Mouse (Mus musculus) neural tube, embryonic 15.5 days (tissue): Measurements from ENCODE around the gene Kcnc4. TPM values are rescaled to one million over a fixed set of nuclear protein-coding genes. Genes with fewer than 3 reads are reported as not detected.

Source experiments
- ATAC-seq: fragments of 200-750 bp; cut with Nextera tagmentation; 2 replicates; pipeline ENCODE4 v1.8.0; 2017; ENCODE audit warnings: mild to moderate bottlenecking, moderate TSS enrichment, moderate library complexity; ENCODE audit not compliant: low FRiP score
- H3K27ac ChIP-seq: fragments of 300-500 bp; sonication (generic); replicated peaks from 2 replicates; pipeline ENCODE4 v1.5.1; 2015; ENCODE audit warnings: mild to moderate bottlenecking, inconsistent platforms
- H3K27me3 ChIP-seq: fragments of 300-500 bp; sonication (generic); replicated peaks from 2 replicates; pipeline ENCODE4 v1.6.1; 2015; ENCODE audit warnings: inconsistent platforms
- H3K36me3 ChIP-seq: fragments of 300-500 bp; sonication (generic); 2 replicates; pipeline ENCODE4 v1.6.1; 2015; ENCODE audit warnings: inconsistent platforms
- H3K4me1 ChIP-seq: fragments of 300-500 bp; sonication (generic); 2 replicates; pipeline ENCODE4 v1.6.1; 2015; ENCODE audit warnings: inconsistent platforms
- H3K4me2 ChIP-seq: fragments of 300-500 bp; sonication (generic); 2 replicates; pipeline ENCODE4 v1.6.1; 2015; ENCODE audit warnings: inconsistent platforms, mild to moderate bottlenecking, moderate library complexity
- H3K4me3 ChIP-seq: fragments of 300-500 bp; sonication (generic); replicated peaks from 2 replicates; pipeline ENCODE4 v1.5.1; 2015; ENCODE audit warnings: mild to moderate bottlenecking, inconsistent platforms
- H3K9ac ChIP-seq: fragments of 300-500 bp; sonication (generic); replicated peaks from 2 replicates; pipeline ENCODE4 v1.6.1; 2015; ENCODE audit warnings: mild to moderate bottlenecking, inconsistent platforms
- H3K9me3 ChIP-seq: fragments of 300-500 bp; sonication (generic); replicated peaks from 2 replicates; pipeline ENCODE4 v1.6.1; 2016; ENCODE audit warnings: inconsistent platforms
- WGBS: fragments of 180-500 bp; shearing (Covaris S2); methylation state at CpG from one replicate; pipeline ENCODE4 v1.1.7; 2015; ENCODE audit warnings: mixed read lengths; 5-methylcytosine and 5-hydroxymethylcytosine counted together
- polyA plus RNA-seq: library from polyadenylated mRNA; unstranded; fragments of >200 nt; fragmentation: Nextera tagmentation; extraction: Ambion mirVana; gene quantifications from 2 replicates; pipeline ENCODE4 v1.2.1, GENCODE M21; 2015

The Kcnc4 gene
- 9.1 TPM in 2 replicates for polyA plus RNA-seq

DNA sequence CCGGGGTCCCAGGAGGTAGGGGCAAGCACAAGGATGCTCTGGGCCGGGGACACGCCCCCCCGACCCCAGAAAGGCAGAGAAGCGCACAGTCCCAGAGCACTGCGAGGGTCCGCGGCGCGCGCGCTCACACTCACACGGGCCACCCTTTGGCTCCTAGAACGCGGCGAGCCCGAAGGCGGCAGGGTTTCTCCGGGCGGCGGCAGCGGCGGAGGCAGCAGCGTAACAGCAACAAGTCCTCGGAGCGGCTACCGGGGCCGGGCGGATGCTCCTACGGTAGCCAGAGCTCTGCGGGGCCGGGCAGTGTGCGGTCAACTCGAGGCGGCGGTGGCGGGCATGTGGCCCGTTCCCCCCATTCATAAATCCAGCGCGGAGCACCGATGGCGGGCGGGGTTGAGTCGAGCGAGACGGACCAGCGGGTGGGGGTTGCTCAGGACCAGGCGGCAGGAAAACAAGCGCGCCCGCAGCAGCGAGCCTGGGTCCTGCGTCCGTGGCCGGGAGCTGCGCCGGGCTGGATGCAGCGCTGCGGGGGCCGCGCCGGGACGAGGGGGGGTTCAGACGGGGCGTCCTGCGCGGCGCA lies at the start of gene Kcnc4:
TSS of gene Kcnc4 (minus strand) at position 357 of the 577 bp plus-strand sequence.
- no peak within 1 kb of the TSS for H3K27ac ChIP-seq
- H3K9ac ChIP-seq = peak within 1 kb of the TSS; percentile 62
- H3K4me2 ChIP-seq = peak within 1 kb of the TSS; percentile 99
- H3K4me3 ChIP-seq = peak within 1 kb of the TSS; percentile 66
- H3K36me3 ChIP-seq = no peaks in the 10 kb centered on the region
- peak; percentile 63 for ATAC-seq
- H3K9me3 ChIP-seq = no peaks in the 10 kb centered on the region
- H3K27me3 ChIP-seq = peaks cover 77% of the 10 kb centered on the region
- H3K4me1 ChIP-seq = peaks cover 49% of the 10 kb centered on the region
- under 1% methylated on average over 59 of the region's 68 CpGs for WGBS

DNA sequence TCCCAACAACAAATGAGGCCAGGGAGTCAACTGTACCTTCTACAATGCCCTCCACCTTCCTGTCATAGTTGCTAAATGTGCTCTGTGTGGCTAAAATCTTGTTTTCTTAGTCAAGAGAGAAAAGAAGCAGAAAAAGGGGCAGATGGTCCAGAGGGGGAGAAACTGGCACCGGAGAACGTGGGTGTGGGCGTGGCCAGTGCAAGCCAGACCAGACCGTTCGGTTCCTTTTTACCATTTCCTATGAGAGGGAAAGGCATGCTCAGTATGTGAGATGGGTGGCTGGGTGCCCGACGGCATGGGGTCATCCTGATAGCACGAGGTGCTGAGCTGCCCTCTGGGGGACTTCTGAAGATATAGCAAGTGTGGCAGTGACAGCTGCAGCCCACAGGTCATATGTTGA lies 49.3 kb upstream of the Kcnc4 start:
- no peaks in the 10 kb centered on the region for H3K36me3 ChIP-seq
- H3K27ac ChIP-seq = no peak overlapping the region
- no peak overlapping the region for H3K9ac ChIP-seq
- no peak for ATAC-seq
- no peak overlapping the region for H3K4me2 ChIP-seq
- 80% methylated on average over 8 of the region's 8 CpGs for WGBS
- H3K9me3 ChIP-seq = no peaks in the 10 kb centered on the region
- no peak overlapping the region for H3K4me3 ChIP-seq
- H3K4me1 ChIP-seq = peaks cover 13% of the 10 kb centered on the region
- H3K27me3 ChIP-seq = peaks cover 7% of the 10 kb centered on the region; the same call in 1 of the 2 replicates

DNA sequence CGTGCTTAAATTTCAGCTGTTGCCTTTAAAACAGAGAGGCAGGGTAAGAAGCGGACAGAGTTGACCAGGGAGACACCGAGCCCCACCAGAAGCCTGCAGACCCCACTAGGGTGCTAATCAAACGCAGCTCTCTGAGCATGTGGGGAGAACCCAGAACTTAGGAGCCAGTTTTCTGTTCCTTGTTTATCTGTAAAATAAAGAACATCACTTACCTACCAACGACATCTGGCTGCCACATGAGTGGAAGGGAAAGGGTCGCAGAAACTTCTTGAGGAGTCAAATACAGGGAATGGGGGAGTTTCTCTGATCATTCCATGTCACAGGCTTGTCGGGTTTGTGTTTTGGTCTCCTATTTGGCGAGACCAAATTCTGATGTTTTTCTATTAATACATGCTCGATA lies 48.6 kb upstream of the Kcnc4 start:
- Histone ChIP-seq H3K36me3 (no peaks in the 10 kb centered on the region), H3K4me2 (no peak overlapping the region), H3K4me3 (no peak overlapping the region), H3K9ac (no peak overlapping the region), H3K9me3 (no peaks in the 10 kb centered on the region), H3K4me1 (peaks cover 13% of the 10 kb centered on the region), H3K27ac (no peak overlapping the region), H3K27me3 (peaks cover 7% of the 10 kb centered on the region; the same call in 1 of the 2 replicates)
- 89% methylated on average over 9 of the region's 9 CpGs for WGBS
- ATAC-seq = no peak

DNA sequence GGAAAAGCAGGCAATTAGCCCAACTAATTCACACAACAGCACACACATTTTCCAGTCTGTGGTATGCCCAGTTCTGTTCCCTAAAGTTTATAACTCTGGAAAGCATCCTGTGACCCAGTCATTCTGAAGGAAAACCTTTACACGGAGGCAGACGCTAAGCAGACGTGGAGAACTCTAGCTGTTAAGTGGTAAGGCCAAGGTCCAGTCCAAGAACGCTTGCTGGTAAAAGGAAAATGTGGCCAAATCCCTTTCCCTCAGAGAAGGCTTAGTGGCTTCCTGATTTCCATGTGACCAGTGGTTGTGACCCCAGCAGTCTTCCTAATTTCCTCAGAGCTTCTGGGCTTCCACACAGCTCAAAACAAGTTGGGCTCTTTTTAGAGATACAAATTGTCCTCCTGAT lies 47.2 kb upstream of the Kcnc4 start:
- no peak for ATAC-seq
- H3K9me3 ChIP-seq = no peaks in the 10 kb centered on the region
- H3K4me3 ChIP-seq = no peak overlapping the region
- H3K27ac ChIP-seq = peak overlapping the region; percentile 65
- H3K36me3 ChIP-seq = no peaks in the 10 kb centered on the region
- H3K27me3 ChIP-seq = peaks cover 3% of the 10 kb centered on the region; the same call in 1 of the 2 replicates
- no peak overlapping the region for H3K4me2 ChIP-seq
- WGBS = 63% methylated on average over 4 of the region's 4 CpGs
- peaks cover 26% of the 10 kb centered on the region for H3K4me1 ChIP-seq
- H3K9ac ChIP-seq = no peak overlapping the region

DNA sequence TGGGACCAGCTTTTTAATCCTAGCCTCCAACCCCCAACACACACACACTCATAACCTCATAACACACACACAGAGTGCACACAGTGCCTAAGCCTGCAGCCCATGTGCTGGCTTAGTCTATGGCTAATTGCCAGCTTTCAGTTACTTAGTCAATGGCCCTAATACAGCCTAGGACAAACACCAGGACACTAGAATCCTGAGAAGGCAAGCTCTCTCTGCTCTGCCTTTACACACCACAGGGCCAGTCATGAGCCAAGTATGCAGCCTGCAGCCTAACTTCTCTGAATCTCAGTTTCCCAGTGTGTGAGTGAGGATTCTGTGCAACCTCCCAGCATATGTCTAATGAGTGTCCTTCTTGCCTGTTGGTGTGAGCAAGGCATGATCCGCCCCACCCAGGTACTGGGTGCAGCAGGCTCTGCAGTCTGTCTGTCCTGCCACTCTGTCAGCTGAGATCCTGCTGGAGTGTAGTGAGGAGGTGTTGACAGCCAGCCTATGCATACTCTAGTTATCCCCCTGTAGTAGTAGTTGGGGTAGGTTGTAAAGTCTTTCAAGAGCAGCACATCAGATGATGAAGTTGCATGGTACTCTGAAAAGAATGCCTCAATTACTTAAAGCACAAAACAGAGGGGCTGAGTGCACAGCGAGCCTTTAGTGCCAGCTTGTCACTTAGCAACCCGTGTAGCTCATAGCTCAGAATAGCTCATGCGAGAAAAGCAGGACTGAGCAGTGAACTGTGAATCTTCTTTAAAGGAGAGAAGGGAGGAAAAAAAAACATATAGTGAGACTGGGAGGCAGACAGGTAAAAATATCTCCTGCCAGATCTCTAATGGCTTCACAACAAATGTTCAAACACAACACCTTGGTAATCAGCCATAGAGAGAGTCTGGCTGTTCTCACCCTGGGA lies 46.4 kb upstream of the Kcnc4 start:
- Histone ChIP-seq H3K27ac (peak overlapping the region; percentile 65), H3K27me3 (peaks cover 3% of the 10 kb centered on the region; the same call in 1 of the 2 replicates), H3K9me3 (no peaks in the 10 kb centered on the region), H3K4me1 (peaks cover 34% of the 10 kb centered on the region), H3K36me3 (no peaks in the 10 kb centered on the region), H3K4me3 (no peak overlapping the region), H3K9ac (no peak overlapping the region), H3K4me2 (no peak overlapping the region)
- ATAC-seq = peak; percentile 56; the same call in 1 of the 2 replicates
- WGBS = 16% methylated on average over 4 of the region's 4 CpGs

DNA sequence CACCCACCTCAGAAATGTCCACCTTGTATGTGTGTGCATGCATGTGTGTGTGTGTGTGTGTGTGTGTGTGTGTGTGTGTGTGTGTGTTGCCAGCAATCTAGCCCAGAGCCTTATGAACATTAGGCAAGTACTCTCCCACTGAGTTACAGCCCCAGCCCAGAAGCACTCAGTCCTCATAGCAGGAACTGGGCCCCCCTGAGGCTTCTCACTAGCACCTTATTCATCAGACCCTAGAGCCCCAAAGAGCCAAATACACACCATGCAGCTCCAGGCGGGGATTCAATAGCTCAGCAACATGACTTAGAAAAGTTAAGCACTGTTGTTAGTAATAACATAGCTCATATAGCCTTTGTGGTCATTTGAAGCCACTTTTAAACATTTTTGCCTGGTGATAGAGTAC lies 45.2 kb upstream of the Kcnc4 start:
- H3K9me3 ChIP-seq = no peaks in the 10 kb centered on the region
- H3K27me3 ChIP-seq = peaks cover 3% of the 10 kb centered on the region; the same call in 1 of the 2 replicates
- 68% methylated on average over 1 of the region's 1 CpGs for WGBS
- H3K4me3 ChIP-seq = no peak overlapping the region
- no peak for ATAC-seq
- H3K36me3 ChIP-seq = no peaks in the 10 kb centered on the region
- no peak overlapping the region for H3K27ac ChIP-seq
- no peak overlapping the region for H3K9ac ChIP-seq
- H3K4me2 ChIP-seq = no peak overlapping the region
- H3K4me1 ChIP-seq = peaks cover 37% of the 10 kb centered on the region

DNA sequence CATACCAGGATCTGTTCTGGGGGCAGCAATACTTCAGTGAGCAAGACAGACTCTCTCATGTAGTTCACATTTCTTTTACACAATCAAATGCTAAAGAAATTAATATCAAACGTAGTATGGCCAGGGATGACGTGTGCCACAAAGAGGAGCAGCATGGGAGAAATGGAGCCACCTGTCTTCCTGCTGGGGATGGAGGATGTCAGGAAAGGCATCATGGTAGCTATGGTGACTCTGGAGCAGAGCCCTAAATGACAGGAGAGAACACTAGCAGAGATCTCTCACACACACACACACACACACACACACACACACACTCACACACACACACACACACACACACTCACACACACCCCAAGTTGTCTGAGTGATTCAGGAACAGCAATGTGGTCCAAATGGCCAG lies 44.4 kb upstream of the Kcnc4 start:
- no peak overlapping the region for H3K4me3 ChIP-seq
- H3K4me2 ChIP-seq = no peak overlapping the region
- no peak overlapping the region for H3K27ac ChIP-seq
- H3K9me3 ChIP-seq = no peaks in the 10 kb centered on the region
- H3K4me1 ChIP-seq = peaks cover 37% of the 10 kb centered on the region
- WGBS = 73% methylated on average over 2 of the region's 2 CpGs
- no peaks in the 10 kb centered on the region for H3K36me3 ChIP-seq
- peaks cover 7% of the 10 kb centered on the region; the same call in 1 of the 2 replicates for H3K27me3 ChIP-seq
- ATAC-seq = no peak
- H3K9ac ChIP-seq = no peak overlapping the region

DNA sequence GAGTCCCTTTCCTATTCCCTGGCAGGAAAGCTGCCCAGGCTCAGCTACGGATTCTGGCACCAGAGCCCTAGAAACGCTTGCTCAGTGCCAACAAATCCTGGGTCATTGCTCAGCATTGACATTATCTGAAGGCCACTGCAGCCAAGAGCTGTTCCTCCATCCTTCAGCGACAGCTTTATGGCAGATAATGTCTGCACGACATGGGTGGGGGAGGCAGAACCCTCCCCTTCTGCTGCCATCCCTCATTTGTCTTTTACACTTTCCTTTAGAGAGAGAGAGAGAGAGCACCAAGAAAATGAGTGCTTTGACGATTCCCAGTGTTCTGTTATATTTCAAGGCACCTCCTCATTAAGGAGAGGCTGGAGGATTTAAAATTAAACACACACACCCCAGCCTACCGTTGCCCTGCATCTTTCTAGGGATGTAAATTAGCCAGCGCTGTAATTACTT lies 42.4 kb upstream of the Kcnc4 start:
- peak; percentile 58 for ATAC-seq
- peak overlapping the region; percentile 70 for H3K27ac ChIP-seq
- H3K9ac ChIP-seq = no peak overlapping the region
- WGBS = 11% methylated on average over 7 of the region's 7 CpGs
- H3K9me3 ChIP-seq = no peaks in the 10 kb centered on the region
- peaks cover 7% of the 10 kb centered on the region; the same call in 1 of the 2 replicates for H3K27me3 ChIP-seq
- no peak overlapping the region for H3K4me3 ChIP-seq
- no peaks in the 10 kb centered on the region for H3K36me3 ChIP-seq
- H3K4me1 ChIP-seq = peaks cover 40% of the 10 kb centered on the region
- peak overlapping the region; percentile 3; the same call in 1 of the 2 replicates for H3K4me2 ChIP-seq

DNA sequence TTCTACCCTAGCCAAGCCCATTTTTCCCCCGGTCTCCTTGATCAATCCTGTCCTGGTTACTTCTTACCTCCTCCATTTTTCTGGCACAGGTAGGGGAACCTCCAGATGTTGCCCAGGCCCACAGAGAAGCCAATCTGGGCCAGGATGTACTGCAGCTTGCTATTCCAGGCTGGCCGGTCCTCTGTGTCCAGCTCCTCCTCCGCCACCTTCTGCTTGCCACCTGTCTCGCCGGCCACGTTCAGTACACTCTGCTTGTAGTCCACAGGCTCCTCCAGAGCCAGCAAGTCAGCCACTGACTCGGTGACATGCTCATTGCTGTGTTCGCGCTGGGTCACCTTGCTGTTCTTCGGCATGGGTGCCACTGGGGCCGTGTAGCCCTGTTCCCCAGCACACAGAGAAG lies 40.9 kb upstream of the Kcnc4 start:
- Histone ChIP-seq H3K27me3 (peaks cover 10% of the 10 kb centered on the region; the same call in 1 of the 2 replicates), H3K9ac (no peak overlapping the region), H3K4me1 (peaks cover 38% of the 10 kb centered on the region), H3K4me3 (no peak overlapping the region), H3K9me3 (no peaks in the 10 kb centered on the region), H3K36me3 (no peaks in the 10 kb centered on the region), H3K4me2 (no peak overlapping the region), H3K27ac (no peak overlapping the region)
- ATAC-seq = no peak
- WGBS = 95% methylated on average over 11 of the region's 11 CpGs

DNA sequence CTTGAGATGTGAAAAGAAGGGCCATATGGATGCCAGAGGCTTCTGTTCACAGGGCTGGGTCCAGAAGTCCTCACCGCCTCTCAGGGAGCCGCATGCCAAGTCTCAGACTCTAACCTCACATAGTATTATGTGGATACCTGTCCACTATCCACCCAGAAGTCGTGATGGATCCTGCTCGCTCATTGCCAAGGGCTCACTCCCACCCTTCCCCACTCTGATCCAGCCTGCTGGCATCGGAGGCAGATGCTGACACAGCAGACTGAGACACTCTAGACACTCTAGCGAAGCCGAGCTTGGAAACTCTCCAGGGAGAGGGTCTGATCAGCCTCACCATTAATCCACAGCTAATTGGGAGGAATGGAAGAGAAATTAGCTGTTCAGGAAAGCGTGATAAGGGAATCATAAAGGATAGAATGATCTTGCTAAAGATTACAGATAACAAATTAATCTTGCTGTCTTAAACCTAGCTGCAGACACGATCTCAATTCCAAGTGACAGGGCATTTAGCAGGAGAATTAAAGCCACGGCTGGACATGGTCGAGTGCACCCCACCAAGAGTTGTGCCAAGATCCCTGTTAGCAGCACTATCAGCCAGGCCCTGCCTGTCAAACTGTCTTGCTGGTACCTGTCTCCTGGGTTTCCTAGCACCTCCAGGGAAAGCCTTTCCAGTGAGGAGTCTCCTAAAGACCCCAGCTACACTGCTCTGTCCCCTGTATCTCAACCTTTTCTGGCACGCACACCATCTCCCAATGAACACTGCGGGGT lies 36.9 kb upstream of the Kcnc4 start:
- no peak overlapping the region for H3K4me2 ChIP-seq
- H3K27ac ChIP-seq = 0 out of 2 replicates have a peak overlapping the region, but pooled peaks have one; percentile 28
- no peaks in the 10 kb centered on the region for H3K9me3 ChIP-seq
- H3K36me3 ChIP-seq = 0 out of 2 replicates have a peak, but pooled peaks cover 9% of the 10 kb centered on the region
- no peak overlapping the region for H3K4me3 ChIP-seq
- peaks cover 38% of the 10 kb centered on the region for H3K4me1 ChIP-seq
- H3K27me3 ChIP-seq = peaks cover 17% of the 10 kb centered on the region; the same call in 1 of the 2 replicates
- ATAC-seq = peak; percentile 77
- 45% methylated on average over 13 of the region's 13 CpGs for WGBS
- no peak overlapping the region for H3K9ac ChIP-seq

DNA sequence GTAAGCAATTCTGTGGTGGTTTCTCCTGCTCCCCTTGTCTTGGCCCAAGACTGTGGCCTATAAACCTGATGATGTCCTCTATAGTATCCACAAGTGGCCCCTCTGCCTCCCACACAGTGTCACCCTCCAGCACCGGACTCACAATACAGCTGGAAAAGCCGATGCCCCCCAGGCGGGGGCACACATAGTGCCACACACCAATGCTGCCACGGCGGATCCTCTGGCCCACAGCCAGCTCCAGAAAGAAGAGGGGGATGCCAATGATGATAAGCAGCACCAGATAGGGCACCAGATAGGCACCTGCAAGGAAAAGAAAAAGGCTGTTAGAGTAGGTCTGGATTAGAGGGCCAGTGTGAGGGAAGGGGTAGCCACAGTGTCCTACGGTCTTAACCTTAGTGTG lies 36.2 kb upstream of the Kcnc4 start:
- 82% methylated on average over 6 of the region's 6 CpGs for WGBS
- H3K9me3 ChIP-seq = no peaks in the 10 kb centered on the region
- no peak overlapping the region for H3K27ac ChIP-seq
- peaks cover 34% of the 10 kb centered on the region for H3K4me1 ChIP-seq
- no peak overlapping the region for H3K4me2 ChIP-seq
- 0 out of 2 replicates have a peak, but pooled peaks cover 9% of the 10 kb centered on the region for H3K36me3 ChIP-seq
- no peak overlapping the region for H3K4me3 ChIP-seq
- H3K27me3 ChIP-seq = peaks cover 17% of the 10 kb centered on the region; the same call in 1 of the 2 replicates
- ATAC-seq = no peak
- H3K9ac ChIP-seq = no peak overlapping the region
